Mouse (Mus musculus) MEL (cell line): Measurements from ENCODE around the gene D130043K22Rik.

Experiments
- BHLHE40 ChIP-seq: IDR thresholded peaks from 2 replicates; pipeline ENCODE4 v1.6.1; 2012; ENCODE audit warnings: low read depth, mild to moderate bottlenecking, inconsistent platforms, low read length, improper control_type of control experiment, borderline replicate concordance
- CTCF ChIP-seq, 3 experiments: IDR thresholded peaks in 2 of 3; conservative IDR thresholded peaks in 1 of 3; 2 replicates each; pipeline ENCODE4 v1.5.1; 2011 to 2012; ENCODE audit warnings: low read length in 3 of 3, low read depth in 2 of 3, mild to moderate bottlenecking in 2 of 3, improper control_type of control experiment in 1 of 3, inconsistent platforms in 1 of 3, mixed read lengths in 1 of 3, moderate library complexity in 1 of 3; ENCODE audit not compliant: control insufficient read depth in 1 of 3, insufficient read depth in 1 of 3, poor library complexity in 1 of 3, severe bottlenecking in 1 of 3
- JUND ChIP-seq: IDR thresholded peaks from 2 replicates; pipeline ENCODE4 v1.6.1; 2011; ENCODE audit warnings: low read depth, mild to moderate bottlenecking, improper control_type of control experiment, low read length
- MAZ ChIP-seq: IDR thresholded peaks from 2 replicates; pipeline ENCODE4 v1.6.1; 2012; ENCODE audit warnings: low read depth, mild to moderate bottlenecking, inconsistent platforms, low read length, improper control_type of control experiment
- NRF1 ChIP-seq: IDR thresholded peaks from 2 replicates; pipeline ENCODE4 v1.6.1; 2014; ENCODE audit warnings: low read depth, mild to moderate bottlenecking, inconsistent platforms, low read length, improper control_type of control experiment, moderate library complexity; ENCODE audit not compliant: poor library complexity, insufficient read depth, severe bottlenecking
- USF2 ChIP-seq, 2 experiments: IDR thresholded peaks; 2 replicates each; pipeline ENCODE4 v1.6.1; 2011 to 2012; ENCODE audit warnings: improper control_type of control experiment in 2 of 2, low read length in 2 of 2, borderline replicate concordance in 1 of 2, inconsistent platforms in 1 of 2, low read depth in 1 of 2, mild to moderate bottlenecking in 1 of 2; ENCODE audit not compliant: insufficient read depth in 1 of 2
- ZC3H11A ChIP-seq: IDR thresholded peaks from 2 replicates; pipeline ENCODE4 v1.6.1; 2012; ENCODE audit warnings: low read depth, mild to moderate bottlenecking, inconsistent platforms, low read length, improper control_type of control experiment

GRCm38 (mm10) chr13:24819931-24820330 lies 25.0 kb upstream of the D130043K22Rik start:
- no peak for TF ChIP-seq ZC3H11A
- no peak for TF ChIP-seq CTCF (IDR thresholded peaks at IDR 0.05 in 2 of 3, conservative IDR thresholded peaks at IDR 0.05 in 1 of 3; ENCODE audit: control insufficient read depth in 1 of 3, insufficient read depth in 1 of 3, low read depth in 2 of 3, low read length in 3 of 3, poor library complexity in 1 of 3, severe bottlenecking in 1 of 3)
- TF ChIP-seq USF2 (IDR thresholded peaks at IDR 0.05; ENCODE audit: borderline replicate concordance in 1 of 2, insufficient read depth in 1 of 2, low read depth in 1 of 2, low read length in 2 of 2), result no peak
- no peak for TF ChIP-seq BHLHE40
- no peak for TF ChIP-seq JUND
- TF ChIP-seq MAZ, result no peak
- no peak for TF ChIP-seq NRF1
